In genomic region chr14:47514816-47515453, GRCm38 (mm10) we compare ENCODE assay signal across 8 mouse cellular contexts. TPM values are rescaled to one million over a fixed set of nuclear protein-coding genes. Genes with fewer than 3 reads are reported as not detected.
A peak's percentile ranks its signal among the peaks of the same experiment; 100 is the strongest.
DNase-seq lines count a peak whose midpoint lies in the region; ATAC-seq and TF ChIP-seq lines count a peak whose summit lies in the region.

No protein-coding gene starts in this region.

- peaks cover 2% of the 10 kb centered on the region; the same call in 1 of the 2 replicates for H3K4me1 ChIP-seq in bone marrow, adult 2 months (ENCODE audit: control insufficient read depth, insufficient read depth, low read length)

- H3K4me3 ChIP-seq in bone marrow, adult 2 months (replicated peaks; ENCODE audit: control insufficient read depth, low read depth, low read length), result no peak overlapping the region

- TF ChIP-seq POLR2A in bone marrow, adult 2 months (IDR thresholded peaks at IDR 0.05; ENCODE audit: borderline replicate concordance, control insufficient read depth, low read depth, low read length), result no peak

- peak overlapping the region; percentile 66 for H3K27ac ChIP-seq in bone marrow, adult 2 months (ENCODE audit: control insufficient read depth, insufficient read depth, low read depth, low read length, poor library complexity)

- DNase-seq in adrenal gland, adult (ENCODE audit: inconsistent age in 2 of 2, low spot score in 1 of 2), result peak; percentile 45 to 85
- DNase-seq in adrenal gland, adult 18-20 months (ENCODE audit: low spot score in 2 of 2), result no peak
- DNase-seq in lung, adult 18-20 months, result peak; percentile 63 to 80
- DNase-seq in cerebellum, postnatal 10 days, result no peak
- no peak for DNase-seq in right cerebral cortex, adult 2 months (ENCODE audit: low spot score in 2 of 2)
- no peak for DNase-seq in right cerebral cortex, adult 18-20 months

- 31% methylated on average over 7 of the region's 7 CpGs for WGBS in bone marrow, adult 2 months

- TF ChIP-seq CTCF in bone marrow, adult 2 months (IDR thresholded peaks at IDR 0.05; ENCODE audit: control insufficient read depth, insufficient read depth, low read length), result no peak

- ATAC-seq in inflammation-experienced regulatory T-cells, adult 6 months, result peak; percentile 32

RNA-seq across cellular contexts. Expression of gene Atg14, which starts 55.5 kb away (rescaled TPM):
- 10 to 100 TPM; 13.6 to 16.0 TPM for total RNA-seq in adrenal gland, adult 18-20 months (2021)
- 3.3 and 9.8 TPM in 2 replicates for polyA plus RNA-seq in bone marrow, adult 2 months (2011; ENCODE audit: insufficient read depth, insufficient read length, low replicate concordance, missing spikeins)
- 10 to 100 TPM in 2 of 3 experiments, 1 to 10 TPM in 1; 8.2 to 18.1 (median 14.5) TPM for polyA plus RNA-seq in inflammation-experienced regulatory T-cells, adult 6 months (2017; shearing (Covaris generic))

Comparison
In these comparisons a context has a peak if more than half of its experiments do, and no peak if none do; other contexts are left out.
1. DNase-seq: peak in adrenal gland, adult (2 of 2) and lung, adult 18-20 months (2 of 2); none in adrenal gland, adult 18-20 months (0 of 2), cerebellum, postnatal 10 days (0 of 2), right cerebral cortex, adult 2 months (0 of 2) and right cerebral cortex, adult 18-20 months (single experiment).